Mouse (Mus musculus) forebrain, embryonic 14.5 days (tissue): ENCODE results near the gene Csmd2. TPM values are rescaled to one million over a fixed set of nuclear protein-coding genes. Genes with fewer than 3 reads are reported as not detected.

Experiments
- ATAC-seq: fragments of 200-750 bp; cut with Nextera tagmentation; 2 replicates; pipeline ENCODE4 v1.8.0; 2017; ENCODE audit warnings: mild to moderate bottlenecking, moderate library complexity
- DNase-seq: peaks from one replicate; pipeline ENCODE4 v3.0.0-alpha.2; 2015; ENCODE audit warnings: low spot score
- H3K27ac ChIP-seq: fragments of 300-500 bp; sonication (generic); 2 replicates; pipeline ENCODE4 v1.5.1; 2014; ENCODE audit warnings: low read depth, mild to moderate bottlenecking, control low read depth, low read length, moderate library complexity
- H3K27me3 ChIP-seq: fragments of 300-500 bp; sonication (generic); replicated peaks from 2 replicates; pipeline ENCODE4 v1.6.1; 2014; ENCODE audit warnings: low read length, control low read depth, mixed read lengths; ENCODE audit not compliant: control insufficient read depth, insufficient read depth
- H3K36me3 ChIP-seq: fragments of 300-500 bp; sonication (generic); 2 replicates; pipeline ENCODE4 v1.6.1; 2014; ENCODE audit warnings: low read length, control low read depth; ENCODE audit not compliant: control insufficient read depth, insufficient read depth
- H3K4me1 ChIP-seq: fragments of 300-500 bp; sonication (generic); 2 replicates; pipeline ENCODE4 v1.6.1; 2014; ENCODE audit warnings: antibody characterized with exemption, low read length, control low read depth; ENCODE audit not compliant: control insufficient read depth, insufficient read depth
- H3K4me2 ChIP-seq: fragments of 300-500 bp; sonication (generic); 2 replicates; pipeline ENCODE4 v1.6.1; 2014; ENCODE audit warnings: mild to moderate bottlenecking, control low read depth, low read length
- H3K4me3 ChIP-seq: fragments of 300-500 bp; sonication (generic); 2 replicates; pipeline ENCODE4 v1.5.1; 2014; ENCODE audit warnings: low read depth, low read length, control low read depth
- H3K9ac ChIP-seq: fragments of 300-500 bp; sonication (generic); 2 replicates; pipeline ENCODE4 v1.6.1; 2014; ENCODE audit warnings: mild to moderate bottlenecking, low read length, control low read depth, moderate library complexity
- H3K9me3 ChIP-seq: fragments of 300-500 bp; sonication (generic); replicated peaks from 2 replicates; pipeline ENCODE4 v1.6.1; 2016; ENCODE audit warnings: low read length, control low read depth, mixed read lengths; ENCODE audit not compliant: control insufficient read depth
- WGBS: fragments of 180-500 bp; shearing (Covaris S2); extraction: QIAGEN DNeasy Blood & Tissue Kit; methylation state at CpG from one replicate; pipeline ENCODE4 v1.1.7; 2014; 5-methylcytosine and 5-hydroxymethylcytosine counted together
- polyA plus RNA-seq: library from polyadenylated mRNA; unstranded; fragments of >200 nt; fragmentation: Nextera tagmentation; extraction: Ambion mirVana; gene quantifications from 2 replicates; pipeline ENCODE4 v1.2.1, GENCODE M21; 2014

Gene Csmd2
- polyA plus RNA-seq, 1 experiment from 2014 or later, result 3.2 TPM

DNA sequence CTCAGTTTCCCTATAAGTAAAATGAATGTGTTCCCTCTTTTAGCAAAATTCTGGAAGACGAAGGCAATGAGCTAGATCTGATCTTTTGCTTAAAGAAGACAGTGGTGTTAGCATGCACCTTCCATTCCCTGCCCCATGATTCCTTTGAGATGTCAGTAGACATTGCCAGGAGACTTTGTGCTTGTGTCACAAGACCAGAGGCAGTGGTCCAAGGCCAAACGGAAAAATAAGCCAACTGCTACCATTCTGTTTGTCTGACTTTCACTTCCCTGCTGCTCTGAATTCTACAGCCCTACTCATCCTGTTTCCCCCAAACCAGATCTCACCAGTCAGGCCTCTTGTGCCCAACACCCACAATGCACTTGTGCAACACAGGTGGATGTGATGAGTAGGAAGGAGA, 427.1 kb downstream of the Csmd2 start:
- WGBS, result 96% methylated on average over 2 of the region's 2 CpGs
- H3K27ac ChIP-seq, result no peak overlapping the region
- H3K4me2 ChIP-seq, result no peak overlapping the region
- no peaks in the 10 kb centered on the region for H3K36me3 ChIP-seq
- H3K27me3 ChIP-seq, result no peaks in the 10 kb centered on the region
- no peak for DNase-seq
- 0 out of 2 replicates have a peak, but pooled peaks cover 2% of the 10 kb centered on the region for H3K4me1 ChIP-seq
- ATAC-seq, result no peak
- H3K4me3 ChIP-seq, result no peak overlapping the region
- H3K9ac ChIP-seq, result no peak overlapping the region
- no peaks in the 10 kb centered on the region; the same call in 1 of the 2 replicates for H3K9me3 ChIP-seq

GRCm38 (mm10) chr4:128419988-128420617, 432.4 kb downstream of the Csmd2 start:
- Histone ChIP-seq H3K9ac (no peak overlapping the region), H3K27ac (no peak overlapping the region), H3K4me3 (no peak overlapping the region), H3K27me3 (no peaks in the 10 kb centered on the region), H3K36me3 (no peaks in the 10 kb centered on the region), H3K4me1 (peaks cover 11% of the 10 kb centered on the region), H3K9me3 (no peaks in the 10 kb centered on the region), H3K4me2 (no peak overlapping the region)
- DNase-seq, result peak; percentile 71
- ATAC-seq, result peak; percentile 85
- 34% methylated on average over 7 of the region's 7 CpGs for WGBS

DNA sequence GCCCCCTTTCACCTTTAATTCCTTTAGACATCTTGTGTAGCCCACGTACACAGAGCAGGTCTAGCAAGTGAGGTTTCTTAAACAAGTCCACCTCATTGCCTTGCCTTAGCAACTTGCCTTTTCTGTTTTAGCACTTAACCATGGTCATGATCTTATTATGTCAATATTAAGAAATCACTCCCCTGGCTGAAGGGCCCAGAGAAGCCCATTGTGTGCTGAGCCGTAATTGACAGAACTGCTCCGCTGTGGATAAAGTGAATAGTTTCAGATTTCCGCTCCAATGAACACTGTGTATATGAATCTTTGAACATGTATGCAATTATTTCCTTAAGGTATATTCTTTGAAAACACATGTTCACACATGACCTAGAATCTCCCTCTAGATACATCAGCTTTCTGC, 434.8 kb downstream of the Csmd2 start:
- Histone ChIP-seq H3K27ac (no peak overlapping the region), H3K27me3 (no peaks in the 10 kb centered on the region), H3K4me3 (no peak overlapping the region), H3K36me3 (no peaks in the 10 kb centered on the region), H3K4me1 (peaks cover 15% of the 10 kb centered on the region), H3K4me2 (no peak overlapping the region), H3K9ac (0 out of 2 replicates have a peak overlapping the region, but pooled peaks have one; percentile 5), H3K9me3 (no peaks in the 10 kb centered on the region)
- WGBS, result 13% methylated on average over 4 of the region's 4 CpGs
- DNase-seq (no peak), ATAC-seq (peak; percentile 9; the same call in 1 of the 2 replicates)

DNA sequence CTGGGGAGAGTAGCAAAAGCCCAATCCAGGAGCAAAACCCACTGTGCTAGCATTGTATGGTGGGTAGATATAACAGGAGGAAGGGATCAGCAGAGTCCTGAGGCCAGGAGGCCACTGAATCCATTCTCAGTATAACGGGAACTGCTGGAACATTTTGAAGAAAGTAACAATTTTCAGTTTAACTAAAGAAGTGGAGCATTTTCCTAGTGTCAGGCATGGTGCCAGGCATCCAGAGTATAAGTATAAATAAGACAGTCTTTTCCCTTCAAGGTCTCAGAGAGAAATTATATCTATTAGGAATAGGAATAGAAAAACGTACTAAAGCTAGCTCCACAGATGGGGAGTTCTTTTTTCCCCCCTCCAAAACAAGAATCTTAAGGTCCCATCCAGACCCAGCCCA, 437.7 kb downstream of the Csmd2 start:
- WGBS, result 73% methylated on average over 2 of the region's 2 CpGs
- Histone ChIP-seq H3K9me3 (no peaks in the 10 kb centered on the region), H3K9ac (no peak overlapping the region), H3K4me3 (no peak overlapping the region), H3K27me3 (no peaks in the 10 kb centered on the region), H3K27ac (no peak overlapping the region), H3K36me3 (no peaks in the 10 kb centered on the region), H3K4me1 (peaks cover 22% of the 10 kb centered on the region), H3K4me2 (no peak overlapping the region)
- no peak for ATAC-seq
- no peak for DNase-seq

GRCm38 (mm10) chr4:128427261-128428030, 439.8 kb downstream of the Csmd2 start:
- peaks cover 19% of the 10 kb centered on the region for H3K4me1 ChIP-seq
- no peak overlapping the region for H3K4me2 ChIP-seq
- H3K4me3 ChIP-seq, result no peak overlapping the region
- H3K27ac ChIP-seq, result no peak overlapping the region; the same call in 1 of the 2 replicates
- DNase-seq, result peak; percentile 75
- H3K27me3 ChIP-seq, result no peaks in the 10 kb centered on the region
- ATAC-seq, result peak; percentile 64; the same call in 1 of the 2 replicates
- H3K9ac ChIP-seq, result no peak overlapping the region
- H3K36me3 ChIP-seq, result no peaks in the 10 kb centered on the region
- 79% methylated on average over 14 of the region's 14 CpGs for WGBS
- H3K9me3 ChIP-seq, result no peaks in the 10 kb centered on the region

DNA sequence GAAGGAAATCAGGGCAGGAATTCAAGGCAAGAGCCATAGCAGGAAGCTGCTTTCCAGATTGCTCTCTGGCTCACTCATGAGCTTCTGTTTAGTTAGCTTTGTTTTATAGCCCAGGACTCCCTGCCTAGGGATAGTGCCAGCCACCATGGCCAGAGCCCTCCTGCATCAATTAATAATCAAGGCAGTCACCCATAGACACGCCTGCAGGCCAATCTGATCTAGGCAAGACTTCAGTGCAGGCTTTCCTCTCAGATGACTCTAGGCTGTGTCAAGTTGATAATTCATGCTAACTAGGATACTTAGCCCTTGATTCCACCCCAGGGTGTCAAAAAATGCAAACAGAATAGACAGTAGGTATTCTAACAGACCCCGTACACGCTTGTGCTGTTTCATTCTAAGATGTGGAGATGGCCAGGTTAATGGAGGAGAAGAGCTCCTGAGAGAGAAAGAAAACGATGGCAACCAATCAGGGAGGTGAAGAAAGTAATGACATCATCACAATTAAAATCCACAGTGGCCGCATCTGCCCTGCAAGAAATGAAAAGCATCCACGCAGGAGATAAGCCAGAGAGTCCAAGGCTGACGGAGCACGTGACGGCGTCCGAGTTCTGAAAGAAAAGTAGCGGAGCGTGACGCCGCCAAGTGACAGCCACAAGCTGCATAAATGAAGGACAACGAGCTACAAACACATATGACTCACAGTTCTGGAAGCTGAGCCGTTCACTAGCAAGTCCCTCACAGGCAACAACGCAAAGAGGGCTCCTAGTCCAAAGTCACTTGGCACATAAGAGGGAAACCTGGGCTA, 440.8 kb downstream of the Csmd2 start:
- H3K9me3 ChIP-seq, result no peaks in the 10 kb centered on the region
- H3K27ac ChIP-seq, result no peak overlapping the region; the same call in 1 of the 2 replicates
- DNase-seq (peak; percentile 68), ATAC-seq (peak; percentile 54; the same call in 1 of the 2 replicates)
- no peak overlapping the region for H3K4me3 ChIP-seq
- H3K4me1 ChIP-seq, result peaks cover 16% of the 10 kb centered on the region
- H3K9ac ChIP-seq, result no peak overlapping the region
- H3K36me3 ChIP-seq, result no peaks in the 10 kb centered on the region
- peak overlapping the region; percentile 23; the same call in 1 of the 2 replicates for H3K4me2 ChIP-seq
- H3K27me3 ChIP-seq, result no peaks in the 10 kb centered on the region
- 29% methylated on average over 18 of the region's 18 CpGs for WGBS

DNA sequence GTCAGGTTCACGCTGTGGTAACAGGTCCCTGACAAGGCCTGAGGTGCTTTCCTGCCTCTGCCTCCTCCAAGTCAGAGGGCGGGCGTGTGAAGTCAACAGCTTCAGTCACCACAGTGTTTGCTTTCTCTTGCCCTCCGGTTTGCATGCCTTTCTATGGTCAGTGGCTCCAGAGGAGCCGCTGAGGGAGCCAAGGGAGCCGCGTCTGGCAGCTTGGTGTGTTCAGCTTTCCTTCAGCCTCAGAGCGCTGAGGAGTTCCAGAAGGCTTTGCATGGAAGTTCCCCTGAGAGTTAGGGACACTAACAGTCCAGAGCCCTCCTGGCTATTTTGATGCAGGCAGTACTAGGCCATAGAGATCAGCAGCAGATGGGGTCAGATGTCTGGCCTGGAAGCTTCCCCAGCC, 441.9 kb downstream of the Csmd2 start:
- H3K27ac ChIP-seq, result no peak overlapping the region
- no peak overlapping the region for H3K9ac ChIP-seq
- no peak overlapping the region for H3K4me3 ChIP-seq
- no peaks in the 10 kb centered on the region for H3K9me3 ChIP-seq
- WGBS, result 88% methylated on average over 8 of the region's 8 CpGs
- peaks cover 16% of the 10 kb centered on the region for H3K4me1 ChIP-seq
- no peaks in the 10 kb centered on the region for H3K27me3 ChIP-seq
- no peaks in the 10 kb centered on the region for H3K36me3 ChIP-seq
- H3K4me2 ChIP-seq, result no peak overlapping the region
- DNase-seq (no peak), ATAC-seq (no peak)

GRCm38 (mm10) chr4:128440550-128440949, 452.9 kb downstream of the Csmd2 start:
- Histone ChIP-seq H3K4me3 (no peak overlapping the region), H3K9ac (no peak overlapping the region), H3K27me3 (no peaks in the 10 kb centered on the region), H3K4me1 (peaks cover 8% of the 10 kb centered on the region), H3K9me3 (no peaks in the 10 kb centered on the region), H3K27ac (no peak overlapping the region), H3K4me2 (no peak overlapping the region), H3K36me3 (no peaks in the 10 kb centered on the region)
- 78% methylated on average over 6 of the region's 6 CpGs for WGBS
- ATAC-seq (no peak), DNase-seq (no peak)
